Mouse (Mus musculus): ENCODE measurements around the gene Shprh.

GRCm38 (mm10) chr10:11148446-11148845, 781 bp upstream of the Shprh start:
- TF ChIP-seq CTCF (IDR thresholded peaks at IDR 0.05) = no peak
- no peak for TF ChIP-seq EP300 (IDR thresholded peaks at IDR 0.05)

Measured in lung, postnatal 0 days (tissue).